Mouse (Mus musculus) cerebellum, postnatal 14 days (tissue): ENCODE data around the gene Sipa1l1.

Experiments used
- DNase-seq, 2 experiments: peaks; one replicate each; pipeline ENCODE4 v3.0.0; 2021; ENCODE audit warnings: mixed read lengths in 2 of 2

Sipa1l1 gene

GRCm38 (mm10) chr12:82298662-82299460 lies 129.7 kb downstream of the Sipa1l1 start:
- DNase-seq: peak; percentile 23 to 50

DNA sequence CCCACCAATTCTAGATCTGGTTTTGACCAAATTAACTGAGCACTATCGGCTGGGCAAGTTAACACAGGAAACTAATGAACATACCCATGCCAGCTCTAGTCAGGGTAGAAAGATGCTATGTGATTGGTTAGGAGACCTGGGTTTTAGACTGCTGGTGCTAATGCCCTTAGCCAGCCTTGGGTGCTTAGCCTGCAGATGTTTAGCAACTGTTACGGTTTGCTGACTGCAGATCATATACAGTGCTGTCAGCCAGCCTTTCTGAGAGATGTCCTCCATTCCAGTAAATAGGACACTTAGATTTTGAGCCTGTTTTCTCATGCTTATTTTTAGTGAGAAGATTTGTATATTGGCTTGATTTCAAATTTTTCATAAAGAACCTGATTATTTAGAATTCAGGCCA lies 135.0 kb downstream of the Sipa1l1 start:
- no peak for DNase-seq

- no peak for DNase-seq
These were observed 136.9 kb downstream of the Sipa1l1 start for GRCm38 (mm10) chr12:82306035-82306434.

- no peak for DNase-seq
These were observed 142.5 kb downstream of the Sipa1l1 start for GRCm38 (mm10) chr12:82311593-82311992.

DNA sequence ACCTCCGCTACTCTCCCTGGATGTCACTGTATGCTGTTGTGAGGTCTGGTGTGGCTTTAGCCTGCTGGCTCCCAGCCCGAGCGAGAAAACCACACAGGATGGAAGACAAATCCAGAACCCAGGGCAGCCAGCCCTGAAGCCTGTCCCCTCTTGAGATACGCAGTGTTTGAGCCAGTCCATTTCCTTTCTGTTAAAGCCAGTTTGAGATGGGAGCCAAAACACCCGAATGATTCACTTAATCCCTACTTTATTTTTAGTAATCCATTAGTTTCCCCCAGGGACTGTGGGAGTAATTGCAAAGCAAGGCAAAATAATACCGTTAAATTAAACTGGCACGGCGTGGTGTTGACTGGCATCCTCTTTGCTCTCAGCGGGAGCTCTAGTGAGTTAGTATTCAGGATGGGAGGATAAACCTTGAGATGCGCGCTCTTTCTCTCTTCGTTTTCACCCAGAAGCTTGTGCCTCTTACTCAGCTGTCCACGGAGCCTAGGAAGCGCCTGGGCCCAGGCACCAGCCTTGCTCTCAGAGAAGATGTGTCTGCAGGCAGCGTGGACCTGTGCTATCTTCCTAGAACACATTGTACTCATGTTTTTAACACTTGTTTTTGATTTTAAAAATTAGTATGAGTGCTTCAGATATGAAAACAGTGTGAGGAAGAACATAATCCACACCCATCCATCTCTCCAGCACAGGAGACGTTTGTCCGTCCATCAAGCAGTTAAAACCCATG lies 143.1 kb downstream of the Sipa1l1 start:
- peak; percentile 54 to 63 for DNase-seq

GRCm38 (mm10) chr12:82313091-82313490 lies 144.0 kb downstream of the Sipa1l1 start:
- no peak for DNase-seq

DNA sequence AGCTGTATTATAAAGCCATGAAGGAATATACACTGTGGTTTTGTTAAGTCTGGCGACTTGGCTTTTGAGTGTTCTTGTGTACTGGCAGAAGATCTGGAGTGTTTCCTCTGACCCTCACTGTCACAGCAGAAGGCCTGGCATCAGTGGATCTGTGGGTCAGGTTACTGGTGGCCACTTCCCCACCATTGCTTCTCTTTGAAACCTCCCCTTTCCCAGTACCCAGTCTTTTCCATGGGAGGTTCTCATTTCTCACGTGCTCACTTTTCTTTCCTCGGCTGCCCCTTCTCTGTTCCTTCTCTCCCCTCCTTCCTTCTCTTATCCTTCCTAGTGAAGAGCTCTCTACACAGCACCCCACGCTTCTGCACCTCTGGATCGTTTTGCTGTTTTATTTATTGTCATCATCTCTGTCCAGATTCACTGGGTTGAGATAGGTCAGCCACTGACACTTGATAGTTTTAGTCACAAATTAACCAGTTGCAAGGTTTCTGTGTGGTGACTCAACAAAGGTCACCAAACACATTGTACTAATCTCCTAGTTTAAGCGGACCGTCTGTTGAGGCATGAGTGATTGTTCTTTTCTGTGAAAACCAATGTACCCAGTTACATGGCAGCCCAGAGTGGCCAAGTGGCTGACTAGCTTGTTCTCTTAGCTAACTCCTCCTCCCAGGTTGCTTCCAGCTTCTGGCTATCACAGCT lies 150.5 kb downstream of the Sipa1l1 start:
- DNase-seq: no peak

GRCm38 (mm10) chr12:82320204-82320603 lies 151.1 kb downstream of the Sipa1l1 start:
- no peak for DNase-seq

- DNase-seq: no peak
These were observed 152.3 kb downstream of the Sipa1l1 start for GRCm38 (mm10) chr12:82321397-82321796.

- no peak for DNase-seq
These were observed 152.7 kb downstream of the Sipa1l1 start for GRCm38 (mm10) chr12:82321855-82322254.

GRCm38 (mm10) chr12:82322759-82323451 lies 153.8 kb downstream of the Sipa1l1 start:
- DNase-seq: no peak

DNA sequence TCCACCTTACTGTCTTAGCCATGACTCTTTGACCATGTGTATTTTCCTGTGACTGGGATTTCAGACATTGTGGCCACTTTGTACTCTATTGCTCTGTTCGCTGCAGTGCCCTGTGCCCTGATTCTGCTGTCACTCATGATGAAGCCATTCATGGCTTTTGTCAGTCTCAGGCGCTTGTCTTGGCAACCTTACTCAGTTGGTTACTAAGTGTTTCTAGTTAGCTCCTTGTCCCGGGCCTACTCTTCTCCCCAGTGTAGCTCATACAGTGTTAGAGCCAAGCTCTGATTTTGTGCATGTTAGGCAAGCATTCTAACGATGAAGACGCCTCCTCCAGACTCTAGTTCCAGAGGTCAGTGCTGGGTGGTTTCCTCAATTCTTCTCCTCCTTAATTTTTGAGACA lies 155.5 kb downstream of the Sipa1l1 start:
- DNase-seq: no peak

DNA sequence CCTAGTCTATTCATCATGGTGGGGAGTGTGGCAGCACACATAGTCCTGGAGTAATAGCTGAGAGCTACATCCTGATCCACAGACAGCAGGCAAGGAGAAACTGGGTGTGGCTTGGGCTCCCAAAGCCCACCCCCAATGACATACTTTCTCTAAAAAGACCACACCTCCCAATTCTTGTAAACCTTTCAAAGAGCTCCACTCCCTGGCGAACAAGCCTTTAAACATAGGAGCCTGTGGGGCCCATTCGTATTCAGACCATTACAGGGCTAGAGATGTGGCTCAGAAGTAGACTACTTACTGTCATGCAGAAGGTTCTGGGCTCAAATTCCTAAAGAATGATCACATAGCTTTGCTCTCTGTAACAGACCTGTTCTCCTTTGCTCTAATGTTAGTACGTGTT lies 156.4 kb downstream of the Sipa1l1 start:
- no peak for DNase-seq

GRCm38 (mm10) chr12:82326438-82326837 lies 157.3 kb downstream of the Sipa1l1 start:
- DNase-seq: no peak

DNA sequence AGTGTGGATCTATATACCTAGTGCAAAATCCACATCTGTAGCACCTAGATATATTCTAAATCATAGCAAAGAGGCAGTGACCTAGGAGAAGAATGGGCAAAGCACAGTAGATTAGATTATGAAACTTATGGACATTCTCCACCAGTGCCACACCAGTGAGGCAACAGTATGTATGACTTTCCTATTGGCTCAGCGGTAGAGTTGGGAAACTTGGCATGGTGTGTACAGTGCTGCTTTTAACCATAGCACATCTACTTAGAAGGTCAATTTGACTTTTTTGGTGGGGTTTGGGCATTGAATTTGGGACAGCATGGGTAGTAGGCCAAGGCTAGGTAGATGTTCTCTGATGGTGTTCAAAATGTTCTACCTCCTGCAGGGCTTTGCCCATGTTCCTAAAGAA lies 159.0 kb downstream of the Sipa1l1 start:
- DNase-seq: no peak

GRCm38 (mm10) chr12:82332836-82333614 lies 163.9 kb downstream of the Sipa1l1 start:
- DNase-seq: no peak

- DNase-seq: peak; percentile 12 to 19
These were observed 164.9 kb downstream of the Sipa1l1 start for GRCm38 (mm10) chr12:82333999-82334398.

GRCm38 (mm10) chr12:82334550-82334949 lies 165.4 kb downstream of the Sipa1l1 start:
- DNase-seq: no peak

DNA sequence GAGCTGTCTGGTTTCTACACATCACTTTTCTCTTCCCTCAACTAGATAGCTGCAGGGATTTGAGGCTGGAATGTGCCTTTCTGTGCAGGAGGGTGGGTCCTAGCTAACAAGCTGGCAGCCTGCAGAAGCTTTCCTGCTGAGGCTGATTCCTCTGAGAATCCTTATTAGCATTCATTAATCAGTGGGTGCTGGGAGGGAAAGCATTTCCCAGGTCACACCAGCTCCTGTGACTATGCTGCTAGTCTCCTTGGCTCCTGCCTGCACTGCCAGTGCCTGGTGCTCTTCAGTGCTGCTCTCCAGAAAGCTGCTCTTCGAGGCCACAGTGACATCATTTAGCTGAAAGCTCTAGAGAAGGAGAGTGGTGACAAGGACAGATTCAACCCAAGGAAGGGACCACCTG lies 166.0 kb downstream of the Sipa1l1 start:
- DNase-seq: no peak

DNA sequence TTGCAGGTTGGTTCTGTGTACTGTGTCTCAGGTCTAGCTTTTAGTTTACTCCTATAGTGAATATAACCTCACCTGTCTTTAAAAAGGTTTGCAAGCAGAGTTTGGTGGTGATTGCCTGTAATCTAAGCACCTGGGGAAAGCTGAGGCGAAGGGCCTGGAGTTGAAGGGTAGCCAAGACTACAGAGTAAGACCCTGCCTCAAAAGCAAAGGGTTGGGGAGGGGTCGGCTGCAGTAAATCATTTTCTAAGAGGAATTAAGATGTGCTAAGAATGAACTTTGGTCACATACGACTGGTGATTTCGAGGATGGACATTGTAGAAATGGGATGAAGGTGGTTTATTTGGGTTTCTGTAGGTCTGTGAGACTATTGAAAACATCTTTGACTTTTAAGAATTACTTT lies 169.4 kb downstream of the Sipa1l1 start:
- DNase-seq: no peak

GRCm38 (mm10) chr12:82339221-82339861 lies 170.2 kb downstream of the Sipa1l1 start:
- DNase-seq: peak; percentile 27 to 39
